Mouse (Mus musculus): ENCODE results near the gene Theg.

DNA sequence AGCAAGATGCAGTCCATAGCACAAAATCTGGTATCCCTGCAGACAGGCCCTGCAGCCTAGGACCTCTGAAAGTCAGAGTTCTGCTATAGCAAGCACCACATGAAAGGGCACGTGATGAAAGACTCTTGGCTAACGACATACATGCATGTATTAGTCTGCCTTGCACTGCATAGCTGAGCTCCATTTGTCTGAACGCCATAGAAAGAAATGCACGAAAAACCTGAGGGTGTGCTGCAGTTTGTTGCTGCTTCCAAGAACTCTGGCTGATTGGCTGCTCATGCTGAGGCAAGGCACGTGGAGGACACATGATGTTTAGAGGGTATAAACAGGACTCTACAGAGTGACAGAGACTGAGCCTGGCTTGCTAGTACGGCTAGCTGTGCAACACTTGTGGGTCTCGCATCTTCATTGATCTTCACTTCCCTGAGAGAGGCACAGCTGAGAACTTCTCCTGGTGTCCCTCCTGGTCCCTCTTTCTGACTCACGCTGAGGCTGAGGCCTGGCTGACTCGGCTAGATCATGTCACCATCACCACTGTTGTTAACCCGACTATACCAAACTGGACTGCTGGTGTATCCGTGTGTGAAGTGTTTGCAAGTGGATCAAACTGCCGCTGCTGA, 50.6 kb downstream of the Theg start:
- TF ChIP-seq EP300 (optimal IDR thresholded peaks at IDR 0.05) (no peak), CTCF (IDR thresholded peaks at IDR 0.05; ENCODE audit: low read depth) (no peak)
